Mouse (Mus musculus) liver, postnatal 0 days (tissue): Measurements from ENCODE around the gene Exosc3.

Source experiments
- CTCF ChIP-seq: sonication (generic); IDR thresholded peaks from 2 replicates; pipeline ENCODE4 v1.5.1; 2016; ENCODE audit warnings: antibody characterized with exemption, low read depth
- EP300 ChIP-seq: IDR thresholded peaks from 2 replicates; pipeline ENCODE4 v1.6.1; 2016; ENCODE audit warnings: antibody characterized with exemption, low read depth, mild to moderate bottlenecking

DNA sequence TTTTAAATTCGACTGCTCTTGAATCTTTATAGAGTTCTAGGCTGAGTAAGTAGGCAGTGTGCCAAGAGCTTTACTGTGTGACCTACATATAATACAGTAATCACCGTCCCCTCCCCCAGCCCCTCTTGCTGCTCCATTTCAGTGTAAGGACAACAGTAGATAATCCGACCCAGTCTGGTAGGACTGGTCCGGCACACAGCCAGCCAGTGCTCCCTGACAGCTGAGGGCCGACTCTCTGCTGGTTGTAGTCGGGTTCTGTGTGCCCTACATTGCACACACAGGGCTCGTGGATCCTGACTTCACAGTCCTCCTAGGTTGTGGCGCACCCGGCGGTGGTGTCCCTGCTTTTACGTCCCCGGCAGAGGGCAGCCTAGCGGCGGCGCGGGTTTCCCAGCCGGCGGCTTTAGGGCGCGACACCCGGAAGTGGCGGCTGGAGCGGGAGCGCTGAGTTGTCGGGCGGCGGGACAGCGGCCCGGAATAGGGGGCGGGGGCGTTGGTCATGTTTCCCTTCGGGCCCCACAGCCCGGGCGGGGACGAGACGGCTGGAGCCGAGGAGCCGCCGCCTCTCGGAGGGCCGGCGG is 773 bp downstream of the Exosc3 start, which contains the start of gene Dcaf10:
- peak; percentile 82 for TF ChIP-seq CTCF
- TF ChIP-seq EP300 = no peak
